Mouse (Mus musculus) kidney, postnatal 10 days (tissue): ENCODE results near the gene Rsph4a.
"Not testable (repeated sequence)": the region's sequence is repeated elsewhere in the genome, so short reads cannot be mapped to it uniquely, and the experiment has no call there.

Experiments used
- DNase-seq: peaks from one replicate; pipeline ENCODE4 v3.0.0; 2021; ENCODE audit warnings: mixed read lengths

Gene Rsph4a

GRCm38 (mm10) chr10:33904530-33905481 is at the start of gene Rsph4a:
Rsph4a (plus strand) TSS chr10:33905111.
- peak; percentile 48 for DNase-seq

GRCm38 (mm10) chr10:33857421-33857820 is 47.5 kb upstream of the Rsph4a start, which contains the start of gene Sult3a1:
Sult3a1 (plus strand) TSS chr10:33857721.
- no peak for DNase-seq

DNA sequence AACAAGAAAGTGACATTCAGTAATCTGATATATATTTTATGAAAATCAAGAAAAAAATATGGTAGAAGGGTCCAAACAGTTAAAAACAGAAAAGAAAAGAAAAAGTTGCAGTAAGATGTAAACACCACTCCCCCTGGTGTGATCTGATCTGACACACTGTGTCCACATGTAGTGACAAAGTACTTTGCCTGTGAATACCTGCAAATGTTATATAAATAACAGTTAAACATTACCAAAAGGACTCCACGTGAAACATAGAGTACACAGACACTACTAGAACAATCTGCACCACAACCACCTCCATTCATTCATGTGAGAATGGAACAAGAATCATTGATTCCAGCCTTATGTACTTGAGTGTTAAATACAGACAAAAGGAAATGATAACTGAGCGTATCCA is 38.9 kb upstream of the Rsph4a start:
- DNase-seq = no peak

DNA sequence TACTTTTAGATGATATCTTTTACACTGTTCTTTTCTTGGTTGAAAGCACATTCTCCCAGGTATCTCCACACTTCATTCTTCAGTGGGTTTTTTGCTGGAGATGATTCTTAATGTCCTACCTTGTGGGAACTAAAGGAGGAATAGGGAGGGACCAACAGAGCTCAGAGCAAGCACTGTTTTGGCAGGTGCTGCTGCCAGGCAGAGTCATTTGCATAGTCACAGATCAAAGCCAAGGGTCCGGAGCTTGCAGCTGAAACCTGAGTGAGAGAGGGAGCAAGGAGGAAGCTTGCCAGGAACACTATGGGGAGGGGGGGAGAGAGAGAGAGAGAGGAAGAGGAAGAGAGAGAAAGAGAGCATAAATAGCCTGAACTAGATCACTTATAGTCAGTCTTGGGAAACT is 34.5 kb upstream of the Rsph4a start:
- DNase-seq = no peak

DNA sequence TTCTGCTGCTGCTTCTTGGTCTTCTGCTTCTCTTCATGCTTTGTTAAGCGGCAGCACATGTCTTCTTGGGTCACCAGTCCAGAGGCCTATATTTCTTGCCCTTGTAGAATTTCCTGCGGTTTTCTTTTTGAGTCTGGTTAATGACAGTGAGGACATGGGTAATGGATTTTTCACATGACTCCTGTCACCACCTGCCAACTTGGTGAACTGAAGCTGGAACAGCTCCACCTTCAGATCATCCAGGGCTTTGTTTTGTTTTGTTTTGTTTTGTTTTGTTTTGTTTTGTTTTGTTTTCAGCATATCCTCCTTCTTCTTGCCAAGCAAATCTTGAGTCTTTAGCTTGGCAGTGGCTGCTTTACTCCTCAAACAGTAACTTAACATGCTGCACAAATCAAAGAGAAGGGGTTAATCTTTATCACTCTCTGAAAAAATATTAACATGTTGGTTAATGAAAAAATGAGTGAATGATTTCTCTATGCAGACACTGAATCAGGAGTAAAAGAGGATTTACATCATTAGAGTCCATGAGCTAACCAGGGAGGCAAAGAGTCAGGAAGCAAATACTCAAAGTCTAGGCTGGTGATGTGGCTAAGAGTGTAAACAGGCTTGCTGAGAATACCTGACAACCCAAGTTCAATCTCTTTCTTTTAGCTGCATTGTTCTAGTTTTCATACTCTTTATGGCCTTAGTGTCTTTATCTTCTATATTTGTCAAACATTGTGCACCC is 32.1 kb upstream of the Rsph4a start:
- DNase-seq = no peak

DNA sequence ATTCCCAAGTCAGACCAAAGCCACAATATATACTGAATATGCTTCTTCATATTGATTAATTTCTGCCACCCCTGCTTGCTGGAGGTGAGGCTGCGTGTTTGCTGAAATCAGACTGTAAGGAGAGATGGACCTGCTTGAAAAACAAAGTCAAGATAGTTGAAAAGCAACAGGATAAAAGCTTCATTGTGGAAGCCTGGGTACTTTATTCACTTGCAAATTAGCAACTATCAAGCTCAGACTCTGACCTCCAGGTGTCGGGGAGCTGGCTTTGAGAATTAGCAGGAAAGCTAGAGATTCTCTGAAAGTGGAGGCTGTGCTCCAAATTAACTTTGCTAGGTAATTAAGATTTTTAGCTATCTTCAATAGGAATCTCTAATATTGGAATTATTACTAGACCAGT is 22.5 kb upstream of the Rsph4a start:
- DNase-seq = not testable (repeated sequence)

DNA sequence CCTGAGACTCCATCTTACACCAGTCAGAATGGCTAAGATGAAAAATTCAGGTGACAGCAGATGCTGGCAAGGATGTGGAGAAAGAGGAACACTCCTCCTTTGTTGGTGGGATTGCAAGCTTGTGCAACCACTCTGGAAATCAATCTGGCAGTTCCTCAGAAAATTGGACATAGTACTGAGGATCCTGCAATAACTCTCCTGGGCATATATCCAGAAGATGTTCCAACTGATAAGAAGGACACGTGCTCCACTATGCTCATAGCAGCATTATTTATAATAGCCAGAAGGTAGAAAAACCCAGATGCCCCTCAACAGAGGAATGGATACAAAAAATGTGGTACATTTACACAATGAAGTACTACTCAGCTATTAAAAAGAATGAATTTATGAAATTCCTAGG is 3.4 kb upstream of the Rsph4a start:
- not testable (repeated sequence) for DNase-seq

GRCm38 (mm10) chr10:33905489-33905888 is 578 bp downstream of the Rsph4a start:
- DNase-seq = no peak

DNA sequence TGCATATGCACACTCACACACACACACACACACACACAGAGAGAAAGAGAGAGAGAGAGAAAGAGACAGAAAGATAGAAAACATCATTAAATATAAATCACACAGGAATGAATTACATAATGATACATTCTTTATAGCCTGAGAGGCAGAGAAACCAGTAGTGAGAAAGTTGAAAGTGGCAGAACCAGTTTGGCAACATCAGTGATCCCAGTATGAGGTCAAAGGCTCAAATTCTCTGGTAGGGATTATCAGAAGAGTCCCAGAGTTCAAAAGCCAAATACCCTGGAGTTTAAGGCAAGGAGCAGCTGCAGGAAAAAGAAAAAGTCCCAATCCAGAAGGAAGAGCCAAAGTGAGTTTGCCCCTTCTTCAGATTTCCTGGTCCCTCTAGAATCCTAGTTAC is 35.8 kb downstream of the Rsph4a start:
- no peak for DNase-seq

GRCm38 (mm10) chr10:33945390-33945789 is 40.5 kb downstream of the Rsph4a start:
- DNase-seq = no peak

GRCm38 (mm10) chr10:33946336-33946735 is 41.4 kb downstream of the Rsph4a start:
- DNase-seq = no peak

DNA sequence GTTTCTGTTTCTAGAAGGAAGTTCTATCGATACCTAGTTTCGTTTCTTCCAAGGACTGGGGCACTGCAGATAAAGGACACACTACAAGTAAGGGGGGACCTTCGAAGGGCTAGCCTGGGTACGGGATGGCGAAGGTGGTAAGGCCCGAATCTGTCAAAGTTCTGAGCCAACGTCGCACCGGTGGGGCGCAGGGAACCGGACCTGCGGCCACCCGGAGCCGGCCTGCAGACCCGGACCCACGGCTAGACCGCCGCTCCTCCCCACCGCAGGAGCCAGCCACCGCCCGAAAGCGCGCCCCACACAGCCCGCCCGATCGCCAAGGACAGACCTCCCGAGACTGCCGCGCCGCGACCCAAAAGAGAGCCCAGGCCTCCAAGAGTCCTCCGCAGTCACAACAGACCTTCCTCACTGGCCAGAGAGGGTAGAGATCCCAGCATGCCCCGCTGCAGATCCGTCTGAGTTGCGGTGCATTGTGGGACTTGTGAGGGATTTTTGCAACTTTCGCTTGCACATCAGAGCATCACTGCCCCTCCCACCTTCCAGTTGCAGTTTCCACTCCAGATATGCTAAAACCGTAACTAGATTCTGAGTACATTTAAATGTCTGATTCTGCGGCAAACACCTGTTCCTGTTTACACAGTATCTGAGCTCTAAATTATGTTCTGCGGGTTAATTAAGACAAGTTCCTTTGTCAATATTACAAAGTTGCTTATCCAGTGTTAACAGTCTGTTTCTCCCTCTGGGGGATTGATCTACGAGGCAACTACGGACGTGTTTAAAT is 46.1 kb downstream of the Rsph4a start, which contains the start of gene Zup1:
Gene Zup1, minus strand, starts transcription at position 467 of the 781 bp plus-strand sequence.
- peak; percentile 91 for DNase-seq

DNA sequence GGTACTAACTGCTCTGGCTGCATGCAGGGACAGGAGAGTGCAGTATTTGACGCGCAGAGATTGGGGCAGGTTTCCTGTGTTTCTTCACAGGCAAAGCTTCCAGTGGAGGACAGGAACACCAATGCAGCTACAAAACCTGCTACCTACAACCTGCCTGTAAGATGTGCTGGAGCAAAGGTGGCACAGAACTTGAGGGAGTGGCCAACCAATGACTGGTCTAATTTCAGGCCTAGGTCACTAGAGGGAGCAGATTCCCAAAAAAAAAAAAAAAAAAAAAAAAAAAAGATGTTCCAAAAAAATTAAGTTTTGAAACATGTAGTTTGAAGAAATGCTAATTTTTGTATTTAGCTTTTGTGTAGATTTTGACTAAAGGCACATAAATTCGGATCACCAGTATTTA is 47.6 kb downstream of the Rsph4a start:
- no peak for DNase-seq
